Mouse (Mus musculus) bone marrow macrophage, adult 2 months (primary cell): ENCODE measurements around the gene Eral1. TPM values are rescaled to one million over a fixed set of nuclear protein-coding genes. Genes with fewer than 3 reads are reported as not detected.
A peak's percentile ranks its signal among the peaks of the same experiment; 100 is the strongest.
"Not testable (repeated sequence)": the region's sequence is repeated elsewhere in the genome, so short reads cannot be mapped to it uniquely, and the experiment has no call there.

Source experiments
- H3K27ac ChIP-seq: 2 replicates; pipeline ENCODE4 v1.5.1; 2012; ENCODE audit warnings: low read depth, low read length; ENCODE audit not compliant: insufficient read depth
- H3K4me1 ChIP-seq: 2 replicates; pipeline ENCODE4 v1.6.1; 2012; ENCODE audit warnings: low read length; ENCODE audit not compliant: control insufficient read depth, insufficient read depth
- H3K4me3 ChIP-seq: 2 replicates; pipeline ENCODE4 v1.5.1; 2012; ENCODE audit warnings: mild to moderate bottlenecking, low read length, moderate library complexity; ENCODE audit not compliant: insufficient read depth
- CTCF ChIP-seq: IDR thresholded peaks from 2 replicates; pipeline ENCODE4 v1.5.1; 2012; ENCODE audit warnings: low read depth, mild to moderate bottlenecking, low read length, moderate library complexity
- POLR2A ChIP-seq: IDR thresholded peaks from 2 replicates; pipeline ENCODE4 v1.6.1; 2012; ENCODE audit warnings: mild to moderate bottlenecking, low read depth, low read length, borderline replicate concordance
- polyA plus RNA-seq: library from polyadenylated mRNA; stranded (reverse); fragments of >200 nt; gene quantifications from 2 replicates; pipeline ENCODE4 v1.2.4, GENCODE M21; 2012; ENCODE audit not compliant: missing spikeins, insufficient read depth, insufficient read length

Gene Eral1
- polyA plus RNA-seq, 1 experiment: 19.5 TPM

DNA sequence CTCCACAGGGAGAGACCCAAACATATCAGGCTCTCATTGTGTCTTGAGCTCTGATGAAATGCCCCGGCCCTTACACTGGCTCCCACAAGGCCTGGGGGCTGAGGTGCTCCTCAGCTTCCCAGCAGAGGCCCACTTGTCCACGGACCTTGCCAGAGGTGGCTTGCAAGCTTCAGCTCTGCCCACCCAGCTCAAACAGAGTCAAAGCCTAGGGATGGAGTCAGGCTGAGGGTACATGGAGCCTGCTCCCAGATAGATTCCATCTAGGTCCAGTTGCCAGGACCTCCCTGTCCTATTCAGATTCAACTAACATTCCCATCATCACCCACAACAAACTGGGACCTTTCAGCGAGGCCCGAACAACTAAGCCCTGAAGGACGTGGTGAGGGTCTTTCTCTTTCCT is 8.2 kb downstream of the Eral1 start:
- no peaks in the 10 kb centered on the region for H3K4me1 ChIP-seq
- H3K4me3 ChIP-seq: no peak overlapping the region
- no peak overlapping the region for H3K27ac ChIP-seq
- TF ChIP-seq CTCF: no peak
- no peak for TF ChIP-seq POLR2A

- TF ChIP-seq POLR2A (no peak), CTCF (no peak)
- Histone ChIP-seq H3K27ac (no peak overlapping the region), H3K4me1 (no peaks in the 10 kb centered on the region), H3K4me3 (no peak overlapping the region)
These were observed 10.5 kb downstream of the Eral1 start for GRCm38 (mm10) chr11:78069646-78070045.

DNA sequence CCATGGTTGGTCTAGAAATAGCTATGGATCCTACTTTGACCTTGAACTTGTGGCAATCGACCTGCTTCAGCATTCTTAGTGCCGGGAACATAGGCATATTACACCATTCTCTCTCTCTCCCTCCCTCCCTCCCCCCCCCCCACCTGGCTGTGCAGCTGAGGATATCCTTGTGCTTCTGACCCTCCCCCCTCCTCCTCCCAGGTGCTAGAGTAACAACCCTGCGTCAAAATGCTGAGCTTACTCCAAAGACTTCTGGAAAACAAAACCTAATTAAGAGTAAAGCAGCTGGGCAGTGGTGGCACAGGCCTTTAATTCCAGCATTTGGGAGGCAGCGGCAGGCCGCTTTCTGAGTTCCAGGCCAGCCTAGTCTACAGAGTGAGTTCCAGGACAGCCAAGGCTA is 11.1 kb downstream of the Eral1 start:
- Histone ChIP-seq H3K27ac (no peak overlapping the region), H3K4me3 (no peak overlapping the region), H3K4me1 (no peaks in the 10 kb centered on the region)
- TF ChIP-seq CTCF (no peak), POLR2A (no peak)

- TF ChIP-seq POLR2A (no peak), CTCF (no peak)
- Histone ChIP-seq H3K27ac (no peak overlapping the region), H3K4me1 (no peaks in the 10 kb centered on the region), H3K4me3 (no peak overlapping the region)
These were observed 12.6 kb downstream of the Eral1 start for GRCm38 (mm10) chr11:78067566-78067965.

DNA sequence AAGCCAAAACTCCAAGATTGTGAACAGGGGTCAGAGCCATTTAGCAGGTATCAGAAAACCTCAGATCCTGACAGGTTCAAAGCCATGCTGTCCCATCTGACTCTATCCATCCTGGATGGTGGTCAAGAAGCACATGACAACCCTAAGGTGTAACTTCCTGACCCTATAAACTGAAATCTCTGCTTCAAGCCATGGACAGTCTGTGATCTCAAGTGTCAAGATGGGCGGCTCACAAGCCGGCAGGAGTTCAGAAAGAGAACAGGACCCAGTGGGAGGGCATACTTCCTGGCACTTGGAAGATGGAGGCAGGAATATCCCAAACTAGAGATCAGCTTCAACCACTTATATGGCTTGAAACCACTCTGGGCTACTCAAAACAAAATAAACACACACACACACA is 13.5 kb downstream of the Eral1 start:
- no peak overlapping the region for H3K4me3 ChIP-seq
- H3K27ac ChIP-seq: no peak overlapping the region
- no peak for TF ChIP-seq POLR2A
- TF ChIP-seq CTCF: no peak
- H3K4me1 ChIP-seq: no peaks in the 10 kb centered on the region

- TF ChIP-seq POLR2A: no peak
- TF ChIP-seq CTCF: no peak
- no peaks in the 10 kb centered on the region for H3K4me1 ChIP-seq
- no peak overlapping the region for H3K4me3 ChIP-seq
- H3K27ac ChIP-seq: no peak overlapping the region
These were observed 14.3 kb downstream of the Eral1 start for GRCm38 (mm10) chr11:78065906-78066305.

DNA sequence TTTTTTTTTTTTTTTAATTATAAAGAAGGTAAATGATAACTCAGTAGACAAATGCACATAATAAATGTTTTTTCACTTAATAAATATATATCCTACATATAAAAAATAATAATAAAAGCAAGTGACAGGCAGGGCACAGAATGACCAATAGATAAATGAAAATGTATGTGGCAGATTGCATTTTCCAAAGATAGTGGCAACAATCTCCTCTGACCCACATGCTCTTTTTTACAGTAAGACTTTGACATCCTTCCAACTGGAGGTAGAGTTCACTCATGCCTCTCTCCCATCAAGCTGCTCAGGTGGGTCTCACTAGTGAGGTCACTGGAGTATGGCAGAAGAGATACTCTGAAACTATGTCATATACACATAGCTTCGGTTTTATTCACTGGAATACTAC is 17.6 kb downstream of the Eral1 start:
- Histone ChIP-seq H3K27ac (no peak overlapping the region), H3K4me1 (no peaks in the 10 kb centered on the region), H3K4me3 (no peak overlapping the region)
- TF ChIP-seq CTCF (no peak), POLR2A (no peak)

GRCm38 (mm10) chr11:78059833-78060757 is 20.1 kb downstream of the Eral1 start:
- H3K4me1 ChIP-seq: no peaks in the 10 kb centered on the region
- no peak overlapping the region for H3K4me3 ChIP-seq
- H3K27ac ChIP-seq: no peak overlapping the region
- TF ChIP-seq CTCF: peak; percentile 77
- no peak for TF ChIP-seq POLR2A

DNA sequence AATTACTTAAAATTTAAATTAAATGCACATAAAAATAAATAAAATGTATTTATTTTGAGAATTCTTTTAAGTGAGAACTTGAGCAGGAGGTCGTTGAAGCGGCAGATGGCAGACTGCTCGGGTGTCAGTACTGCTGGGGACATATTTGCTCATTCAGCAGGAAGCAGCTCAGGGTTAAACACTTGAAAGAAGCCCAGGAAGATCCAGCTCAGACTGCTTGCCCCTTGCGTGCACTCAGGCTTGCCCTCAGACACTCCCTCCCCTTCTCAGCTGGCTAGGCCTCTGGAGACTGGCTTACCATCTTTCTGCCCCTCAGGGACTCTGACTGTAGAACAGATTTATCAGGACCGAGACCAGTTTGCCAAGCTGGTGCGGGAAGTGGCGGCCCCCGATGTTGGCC is 23.2 kb downstream of the Eral1 start:
- TF ChIP-seq POLR2A (no peak), CTCF (no peak)
- Histone ChIP-seq H3K4me1 (no peaks in the 10 kb centered on the region), H3K4me3 (no peak overlapping the region), H3K27ac (no peak overlapping the region)

GRCm38 (mm10) chr11:78053078-78053477 is 27.1 kb downstream of the Eral1 start:
- TF ChIP-seq CTCF (no peak), POLR2A (no peak)
- no peaks in the 10 kb centered on the region for H3K4me1 ChIP-seq
- no peak overlapping the region for H3K27ac ChIP-seq
- no peak overlapping the region for H3K4me3 ChIP-seq

DNA sequence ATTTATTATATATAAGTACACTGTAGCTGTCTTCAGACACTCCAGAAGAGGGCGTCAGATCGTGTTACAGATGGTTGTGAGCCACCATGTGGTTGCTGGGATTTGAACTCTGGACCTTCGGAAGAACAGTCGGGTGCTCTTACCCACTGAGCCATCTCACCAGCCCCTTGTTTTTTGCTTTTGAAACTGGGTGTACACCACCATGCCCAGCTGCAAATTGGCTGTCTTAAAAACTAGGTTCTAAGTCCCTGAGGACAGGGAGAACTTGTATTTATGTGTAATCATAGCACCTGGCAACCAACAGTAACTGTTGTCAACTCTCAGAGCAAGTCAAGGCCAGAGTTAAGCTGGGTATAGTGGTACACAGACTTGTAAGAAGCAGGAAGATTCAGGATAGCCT is 31.5 kb downstream of the Eral1 start:
- peaks cover 13% of the 10 kb centered on the region for H3K4me1 ChIP-seq
- H3K27ac ChIP-seq: not testable (repeated sequence)

More for the DNA sequence above, 31.5 kb downstream of the Eral1 start:
- not testable (repeated sequence) for H3K4me3 ChIP-seq
